Mouse (Mus musculus): ENCODE measurements around the gene Ucma.

GRCm38 (mm10) chr2:4998905-4999304, 23.0 kb downstream of the Ucma start:
- TF ChIP-seq POLR2A (IDR thresholded peaks at IDR 0.05; ENCODE audit: extremely low read depth, insufficient read depth, low read length), result no peak
- no peak for TF ChIP-seq CTCF (IDR thresholded peaks at IDR 0.05; ENCODE audit: extremely low read depth, insufficient read depth, low read length)

All from cortical plate, adult 2 months (tissue).